29 mouse cellular contexts compared by ENCODE assay signal in the genomic region with DNA sequence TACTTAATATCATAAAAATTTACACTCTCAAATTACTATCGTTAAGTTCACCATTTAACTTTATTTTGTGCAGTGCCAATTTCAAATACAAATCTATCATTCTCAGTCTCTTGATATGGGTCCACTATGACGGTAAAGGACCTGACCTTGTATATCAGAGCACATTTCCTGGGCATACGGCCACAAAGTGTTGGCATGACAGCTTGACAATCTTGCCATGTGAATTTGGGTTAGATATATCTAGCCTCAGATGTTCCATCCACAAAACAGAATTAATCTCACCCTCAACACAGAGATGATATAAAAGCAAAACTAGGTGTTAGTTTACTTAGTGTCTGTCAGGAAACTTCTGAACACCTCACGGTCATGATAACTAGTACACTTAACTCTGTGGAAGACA.
DNase-seq lines count a peak whose midpoint lies in the region; ATAC-seq and TF ChIP-seq lines count a peak whose summit lies in the region.
"Had no signal": no experiment of that assay in that cellular context is flagged by ENCODE, and none has a peak within 500 bp of the region (broad histone marks: within the 10 kb centered on the region; RNA-seq: fewer than 3 reads in every experiment).

No protein-coding gene starts in this region.

- H3K4me2 ChIP-seq in heart, embryonic 11.5 days: no peak overlapping the region
- H3K4me2 ChIP-seq: heart, embryonic 15.5 days; hindbrain, embryonic 12.5 days; liver, embryonic 12.5 days; midbrain, embryonic 12.5 days; neural tube, embryonic 13.5 days had no signal

- ATAC-seq in heart, embryonic 11.5 days (replicated peaks; ENCODE audit: insufficient number of reproducible peaks, low FRiP score, low TSS enrichment): no peak
- ATAC-seq: forebrain, postnatal 0 days; intestine, embryonic 16.5 days; liver, embryonic 12.5 days; liver, postnatal 0 days; Patski had no signal

- H3K36me3 ChIP-seq in heart, embryonic 11.5 days (ENCODE audit: control insufficient read depth, insufficient read depth, low read length): no peaks in the 10 kb centered on the region
- H3K36me3 ChIP-seq: heart, embryonic 15.5 days; hindbrain, embryonic 12.5 days; liver, embryonic 12.5 days; midbrain, embryonic 12.5 days; neural tube, embryonic 13.5 days had no signal

- TF ChIP-seq CTCF in gastrocnemius, adult 2 months (IDR thresholded peaks at IDR 0.05): no peak

- H3K4me3 ChIP-seq in gastrocnemius, adult 2 months: no peak overlapping the region
- no peak overlapping the region for H3K4me3 ChIP-seq in heart, embryonic 11.5 days (ENCODE audit: low read depth, low read length)
- H3K4me3 ChIP-seq: erythroblast, embryonic 14.5 days; heart, embryonic 15.5 days; hindbrain, embryonic 12.5 days; liver, embryonic 12.5 days; midbrain, embryonic 12.5 days; neural tube, embryonic 13.5 days had no signal

- H3K4me1 ChIP-seq in heart, embryonic 11.5 days (ENCODE audit: control insufficient read depth, insufficient read depth, low read length): peaks cover 10% of the 10 kb centered on the region; the same call in 1 of the 2 replicates
- H3K4me1 ChIP-seq: liver, embryonic 12.5 days had no signal

- intact Hi-C loops in gastrocnemius, adult 2 months (cut with DNase I): no loop called here
- intact Hi-C loops in heart, postnatal 36 days (cut with DNase I): no loop called here

- peak; percentile 10 to 25 for DNase-seq in adrenal gland, postnatal 36 days
- no peak for DNase-seq in adrenal gland, postnatal 25 days
- DNase-seq in gastrocnemius, adult 2 months: peak; percentile 35
- no peak for DNase-seq in gastrocnemius, postnatal 4 days (ENCODE audit: low spot score in 2 of 2)
- DNase-seq in heart, adult 8-10 months (ENCODE audit: low spot score): peak; percentile 64
- peak; percentile 44 to 47 for DNase-seq in heart, postnatal 36 days
- DNase-seq in retina, embryonic 14.5 days (ENCODE audit: low spot score): no peak
- DNase-seq: cerebellum, adult 18-20 months; forebrain, postnatal 0 days; gastrocnemius, postnatal 36 days; kidney, adult 8-10 months; kidney, postnatal 4 days; layer of hippocampus, postnatal 36 days; left cerebral cortex, postnatal 4 days; liver, postnatal 0 days; lung, postnatal 36 days; retina, postnatal 1 day; right cerebral cortex, postnatal 14 days; thymus, postnatal 4 days had no signal

- H3K27me3 ChIP-seq in heart, embryonic 11.5 days (ENCODE audit: control insufficient read depth, insufficient read depth, low read length): no peaks in the 10 kb centered on the region
- H3K27me3 ChIP-seq: heart, embryonic 15.5 days; hindbrain, embryonic 12.5 days; liver, embryonic 12.5 days; midbrain, embryonic 12.5 days; neural tube, embryonic 13.5 days; Patski had no signal

- H3K9ac ChIP-seq in heart, embryonic 11.5 days (ENCODE audit: low read depth, low read length): no peak overlapping the region
- H3K9ac ChIP-seq: forebrain, postnatal 0 days; heart, embryonic 15.5 days; hindbrain, embryonic 12.5 days; liver, embryonic 12.5 days; liver, postnatal 0 days; midbrain, embryonic 12.5 days; neural tube, embryonic 13.5 days had no signal

- no peaks in the 10 kb centered on the region for H3K9me3 ChIP-seq in heart, embryonic 11.5 days (replicated peaks; ENCODE audit: control insufficient read depth, low read length)
- H3K9me3 ChIP-seq: heart, embryonic 15.5 days; hindbrain, embryonic 12.5 days; liver, embryonic 12.5 days; midbrain, embryonic 12.5 days; neural tube, embryonic 13.5 days had no signal

- no peak overlapping the region for H3K27ac ChIP-seq in gastrocnemius, adult 2 months
- H3K27ac ChIP-seq in heart, embryonic 11.5 days (ENCODE audit: low read depth, low read length): no peak overlapping the region
- H3K27ac ChIP-seq: heart, embryonic 15.5 days; hindbrain, embryonic 12.5 days; kidney, postnatal 0 days; liver, embryonic 12.5 days; midbrain, embryonic 12.5 days; neural tube, embryonic 13.5 days had no signal

- WGBS in heart, embryonic 11.5 days (ENCODE audit: insufficient replicate concordance): 74% methylated on average over 4 of the region's 4 CpGs

Comparison
In these comparisons a context has a peak if more than half of its experiments do, and no peak if none do; other contexts are left out.
1. DNase-seq: peak in adrenal gland, postnatal 36 days (2 of 2), gastrocnemius, adult 2 months (single experiment), heart, adult 8-10 months (single experiment) and heart, postnatal 36 days (2 of 2); none in adrenal gland, postnatal 25 days (single experiment), gastrocnemius, postnatal 4 days (0 of 2) and retina, embryonic 14.5 days (single experiment).